Mouse (Mus musculus) layer of hippocampus, postnatal 10 days (tissue): ENCODE data around the gene Gpx2. TPM values are rescaled to one million over a fixed set of nuclear protein-coding genes. Genes with fewer than 3 reads are reported as not detected.
A peak's percentile ranks its signal among the peaks of the same experiment; 100 is the strongest.

Experiments used
- DNase-seq, 2 experiments: peaks; one replicate each; pipeline ENCODE4 v3.0.0; 2021; ENCODE audit warnings: low spot score in 2 of 2
- total RNA-seq, 2 experiments: library from RNA; stranded (reverse); gene quantifications; 2 replicates each; pipeline ENCODE4 v1.2.3; 2021

The Gpx2 gene
- total RNA-seq, 2 experiments from 2014 or later, result 0.25 to 0.76 TPM

DNA sequence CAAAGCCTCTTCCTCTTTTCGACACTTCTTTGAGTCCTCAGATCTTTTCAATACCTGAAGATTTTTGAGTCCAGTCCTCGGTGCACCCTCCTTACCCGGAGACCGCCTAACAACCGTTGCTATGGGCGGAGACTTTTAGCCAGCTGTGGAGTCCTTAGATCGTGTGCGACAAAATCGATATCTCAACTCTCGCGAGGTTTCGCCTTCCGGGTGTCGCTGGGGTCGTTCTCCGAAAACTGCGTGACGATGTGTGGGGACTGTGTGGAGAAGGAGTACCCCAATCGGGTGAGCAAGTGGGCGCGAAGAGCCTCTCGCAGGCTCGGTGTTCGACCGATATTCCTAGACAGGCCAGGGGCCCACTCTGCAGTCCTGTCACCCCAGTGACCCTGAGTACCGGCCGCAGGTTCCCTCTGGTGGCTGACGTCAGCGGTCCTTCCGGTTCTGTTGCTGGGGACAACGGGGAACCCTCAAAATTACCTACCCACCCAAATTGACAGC, 30.0 kb downstream of the Gpx2 start, which contains the start of the genes Churc1 and Fntb:
Gene Churc1, plus strand, starts transcription at position 185 of the 498 bp plus-strand sequence.
Gene Fntb, plus strand, starts transcription at position 236 of the 498 bp plus-strand sequence.
- peak; percentile 84 to 86 for DNase-seq

DNA sequence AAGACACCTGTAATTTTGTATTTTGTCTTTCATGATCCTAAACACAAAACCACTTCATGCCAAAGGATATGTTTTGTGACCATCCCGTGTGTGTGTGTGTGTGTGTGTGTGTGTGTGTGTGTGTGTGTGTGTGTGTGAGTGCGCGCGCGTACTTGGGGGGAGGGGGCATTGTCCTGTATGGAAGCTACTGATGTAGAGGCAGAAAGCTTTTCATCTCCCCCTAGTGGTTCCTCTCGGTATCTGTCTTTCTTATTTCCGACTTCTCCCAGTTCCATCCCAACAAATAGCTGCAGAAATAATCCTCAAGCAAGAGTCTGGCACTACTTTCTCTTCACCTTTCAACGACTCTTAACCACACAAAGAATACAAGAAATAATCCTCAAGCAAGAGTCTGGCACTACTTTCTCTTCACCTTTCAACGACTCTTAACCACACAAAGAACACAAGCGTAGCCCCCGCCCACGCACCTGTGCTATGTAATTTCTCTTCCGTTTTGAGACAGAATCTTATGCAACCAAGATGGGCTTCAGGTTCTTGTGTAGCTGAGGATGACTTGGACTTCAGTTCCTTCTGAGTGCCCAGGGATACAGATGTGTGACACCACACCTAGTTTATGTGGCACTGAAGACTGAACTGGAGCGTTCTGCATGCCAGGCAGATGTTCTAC, 42.6 kb downstream of the Gpx2 start:
- DNase-seq, result peak; percentile 19 to 37

DNA sequence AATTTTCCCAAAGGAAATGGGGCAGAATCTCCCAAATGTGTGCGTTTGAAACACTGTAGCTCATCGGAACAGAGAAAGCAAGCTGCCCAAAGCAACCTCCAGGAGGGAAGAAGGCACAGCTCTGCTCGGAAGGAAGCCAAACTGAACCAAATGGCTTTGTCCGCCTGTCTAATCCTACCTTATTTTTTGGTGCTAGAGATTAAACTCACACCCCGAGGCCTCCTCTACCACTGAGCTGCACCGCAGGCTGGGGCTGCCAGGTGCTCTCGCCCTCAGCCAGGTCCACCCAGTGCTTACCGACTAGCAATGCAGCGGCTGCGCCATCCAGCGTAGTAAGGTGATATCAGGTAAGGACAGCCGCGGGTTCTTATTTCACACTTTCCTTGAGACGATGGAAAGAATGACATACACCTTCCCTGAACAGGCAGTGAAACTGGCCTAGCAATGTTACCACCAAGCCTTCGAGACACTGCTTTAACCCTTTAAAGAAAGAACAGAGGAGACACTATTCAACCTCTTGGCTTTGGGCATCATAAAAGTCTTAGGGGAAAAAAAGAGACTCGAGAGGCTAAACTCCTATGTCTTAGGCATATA, 44.4 kb downstream of the Gpx2 start:
- DNase-seq, result no peak

Other genes starting within 250 kb of the Gpx2 start
- 10 to 100 TPM; 62.8 to 69.1 TPM for gene Sptb, start 85.0 kb downstream of the Gpx2 start, total RNA-seq
- 10 to 100 TPM; 45.2 to 49.4 TPM for gene Churc1, start 30.0 kb downstream of the Gpx2 start, total RNA-seq
- gene Fntb, start 30.0 kb downstream of the Gpx2 start, total RNA-seq, result 10 to 100 TPM; 23.8 to 23.9 TPM
- 100 to 1,000 TPM; 111 to 131 TPM for gene Rab15, start 27.4 kb upstream of the Gpx2 start, total RNA-seq
- 10 to 100 TPM; 73.4 to 79.8 TPM for gene Max, start 166.6 kb upstream of the Gpx2 start, total RNA-seq